In the genomic region with DNA sequence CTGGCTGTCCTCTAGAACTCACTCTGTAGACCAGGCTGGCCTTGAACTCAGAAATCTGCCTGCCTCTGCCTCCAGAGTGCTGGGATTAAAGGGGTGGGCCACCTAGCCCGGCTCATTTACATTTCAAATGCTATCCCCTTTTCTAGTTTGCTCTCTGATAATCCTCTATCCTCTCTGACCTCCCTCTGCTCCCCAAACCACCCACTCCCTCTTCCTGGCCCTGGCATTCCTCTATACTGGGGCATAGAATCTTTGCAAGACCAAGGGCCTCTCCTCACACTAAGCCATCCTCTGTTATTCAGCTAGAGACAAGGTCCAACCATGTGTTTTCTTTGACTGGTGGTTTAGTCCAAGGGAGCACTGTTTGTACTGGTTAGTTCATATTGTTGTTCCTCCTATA, we compare ENCODE assay signal across 1 mouse cellular context. TPM values are rescaled to one million over a fixed set of nuclear protein-coding genes. Genes with fewer than 3 reads are reported as not detected.
"Had no signal": no experiment of that assay in that cellular context is flagged by ENCODE, and none has a peak within 500 bp of the region (broad histone marks: within the 10 kb centered on the region; RNA-seq: fewer than 3 reads in every experiment).

No protein-coding gene starts in this region.

RNA-seq across cellular contexts. Expression of gene Gm13212, which starts 9.2 kb away (rescaled TPM):
- polyA plus RNA-seq: liver, adult 2 months had no signal
